Mouse (Mus musculus) testis, adult 2 months (tissue): ENCODE results near the gene Oaz1. TPM values are rescaled to one million over a fixed set of nuclear protein-coding genes. Genes with fewer than 3 reads are reported as not detected.

Source experiments
- H3K27ac ChIP-seq: fragments of 200-500 bp; 2 replicates; pipeline ENCODE4 v1.5.1; 2012; ENCODE audit warnings: low read depth, low read length; ENCODE audit not compliant: control insufficient read depth, insufficient read depth
- H3K27me3 ChIP-seq: fragments of 200-500 bp; 2 replicates; pipeline ENCODE4 v1.6.1; 2012; ENCODE audit warnings: mild to moderate bottlenecking, low read length, moderate library complexity; ENCODE audit not compliant: control insufficient read depth, insufficient read depth
- H3K36me3 ChIP-seq: fragments of 200-500 bp; 2 replicates; pipeline ENCODE4 v1.6.1; 2012; ENCODE audit warnings: mild to moderate bottlenecking, low read length; ENCODE audit not compliant: control insufficient read depth, insufficient read depth
- H3K4me1 ChIP-seq: fragments of 200-500 bp; 2 replicates; pipeline ENCODE4 v1.6.1; 2012; ENCODE audit warnings: low read length; ENCODE audit not compliant: control insufficient read depth, insufficient read depth
- H3K4me3 ChIP-seq: fragments of 200-500 bp; 2 replicates; pipeline ENCODE4 v1.5.1; 2012; ENCODE audit warnings: low read depth, mild to moderate bottlenecking, low read length, moderate library complexity, mixed read lengths; ENCODE audit not compliant: control insufficient read depth
- CTCF ChIP-seq: fragments of 200-500 bp; IDR thresholded peaks from 2 replicates; pipeline ENCODE4 v1.5.1; 2012; ENCODE audit warnings: low read depth, mild to moderate bottlenecking, inconsistent platforms, low read length, moderate library complexity; ENCODE audit not compliant: control insufficient read depth, insufficient read depth, insufficient replicate concordance
- POLR2A ChIP-seq: fragments of 200-500 bp; IDR thresholded peaks from 2 replicates; pipeline ENCODE4 v1.6.1; 2012; ENCODE audit warnings: low read depth, mild to moderate bottlenecking, inconsistent platforms, low read length, moderate library complexity; ENCODE audit not compliant: control insufficient read depth
- polyA plus RNA-seq: library from polyadenylated mRNA; depleted of rRNA; stranded (reverse); fragments of >200 nt; gene quantifications from 2 replicates; pipeline ENCODE4 v1.2.3, GENCODE M21; 2012

The Oaz1 gene
- polyA plus RNA-seq, 1 experiment, result 275 TPM

- Histone ChIP-seq H3K27ac (no peak overlapping the region), H3K36me3 (no peaks in the 10 kb centered on the region; the same call in 1 of the 2 replicates), H3K4me3 (no peak overlapping the region), H3K4me1 (no peaks in the 10 kb centered on the region; the same call in none of the 2 replicates), H3K27me3 (no peaks in the 10 kb centered on the region)
- TF ChIP-seq POLR2A, result no peak
- no peak; the same call in 1 of the 2 replicates for TF ChIP-seq CTCF
Observed at GRCm38 (mm10) chr10:80790761-80791404, 35.6 kb upstream of the Oaz1 start.

GRCm38 (mm10) chr10:80791476-80792174, 34.8 kb upstream of the Oaz1 start:
- no peak overlapping the region for H3K4me3 ChIP-seq
- no peaks in the 10 kb centered on the region; the same call in 1 of the 2 replicates for H3K36me3 ChIP-seq
- TF ChIP-seq POLR2A (no peak), CTCF (no peak)
- H3K4me1 ChIP-seq, result no peaks in the 10 kb centered on the region; the same call in none of the 2 replicates
- no peaks in the 10 kb centered on the region for H3K27me3 ChIP-seq
- no peak overlapping the region for H3K27ac ChIP-seq

- TF ChIP-seq CTCF (no peak), POLR2A (no peak)
- Histone ChIP-seq H3K27ac (no peak overlapping the region), H3K36me3 (no peaks in the 10 kb centered on the region; the same call in 1 of the 2 replicates), H3K27me3 (no peaks in the 10 kb centered on the region), H3K4me1 (peaks cover 1% of the 10 kb centered on the region), H3K4me3 (no peak overlapping the region)
Observed at GRCm38 (mm10) chr10:80792175-80793032, 34.1 kb upstream of the Oaz1 start.

GRCm38 (mm10) chr10:80793033-80793784, 33.2 kb upstream of the Oaz1 start:
- Histone ChIP-seq H3K27ac (no peak overlapping the region), H3K36me3 (no peaks in the 10 kb centered on the region; the same call in 1 of the 2 replicates), H3K27me3 (no peaks in the 10 kb centered on the region), H3K4me3 (no peak overlapping the region), H3K4me1 (peaks cover 3% of the 10 kb centered on the region)
- TF ChIP-seq POLR2A (no peak), CTCF (no peak)

GRCm38 (mm10) chr10:80793803-80794202, 32.7 kb upstream of the Oaz1 start:
- Histone ChIP-seq H3K4me1 (peaks cover 3% of the 10 kb centered on the region), H3K4me3 (no peak overlapping the region), H3K36me3 (no peaks in the 10 kb centered on the region; the same call in 1 of the 2 replicates), H3K27ac (no peak overlapping the region), H3K27me3 (no peaks in the 10 kb centered on the region)
- TF ChIP-seq POLR2A (peak; percentile 8; the same call in 1 of the 2 replicates), CTCF (no peak)

GRCm38 (mm10) chr10:80794750-80795149, 31.7 kb upstream of the Oaz1 start:
- Histone ChIP-seq H3K4me1 (peaks cover 11% of the 10 kb centered on the region), H3K27ac (no peak overlapping the region), H3K4me3 (no peak overlapping the region), H3K27me3 (no peaks in the 10 kb centered on the region), H3K36me3 (no peaks in the 10 kb centered on the region; the same call in 1 of the 2 replicates)
- no peak for TF ChIP-seq CTCF
- TF ChIP-seq POLR2A, result no peak
